Mouse (Mus musculus): ENCODE results near the gene Cnn2.
A peak's percentile ranks its signal among the peaks of the same experiment; 100 is the strongest.

The Cnn2 gene

DNA sequence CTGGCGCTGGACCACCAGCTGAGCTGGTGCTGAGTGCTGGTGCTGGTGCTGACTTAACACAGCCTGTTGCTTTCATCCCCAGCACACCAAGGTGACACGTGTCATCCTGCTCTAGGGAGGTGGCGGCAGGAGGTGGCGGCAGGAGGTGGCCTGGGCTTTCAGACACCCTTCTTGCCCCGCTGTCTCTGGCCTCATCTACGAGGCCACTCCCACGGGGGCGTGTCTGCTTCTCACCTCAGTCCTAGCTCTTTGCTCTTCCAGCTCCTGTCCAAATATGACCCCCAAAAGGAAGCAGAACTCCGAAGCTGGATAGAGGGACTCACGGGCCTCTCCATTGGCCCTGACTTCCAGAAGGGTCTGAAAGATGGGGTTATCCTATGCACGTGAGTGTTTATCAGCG lies 2.7 kb downstream of the Cnn2 start:
- DNase-seq (ENCODE audit: low spot score), result no peak

DNA sequence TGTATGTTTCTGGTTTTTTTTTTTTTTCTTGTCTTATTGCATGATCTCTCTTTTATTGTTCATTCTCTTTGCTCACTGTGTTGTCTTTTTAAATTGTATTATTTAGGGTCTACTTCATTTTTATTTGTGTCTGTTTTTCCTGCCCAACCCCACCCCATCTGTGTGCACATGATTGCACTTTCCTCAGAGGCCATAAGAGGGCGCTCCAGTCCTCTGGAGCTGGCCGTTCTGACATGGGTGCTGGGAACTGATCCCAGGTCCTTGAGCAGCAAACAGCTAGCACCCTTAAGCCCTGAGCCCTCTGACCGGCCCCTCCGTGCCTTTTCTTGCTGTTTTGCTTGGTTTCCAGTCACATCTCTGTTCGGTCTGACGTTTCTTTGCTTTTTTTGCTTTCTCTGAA lies 3.2 kb downstream of the Cnn2 start:
- no peak for DNase-seq (ENCODE audit: low spot score)

GRCm38 (mm10) chr10:79994397-79995115 lies 6.2 kb downstream of the Cnn2 start:
- no peak for DNase-seq (ENCODE audit: low spot score)

GRCm38 (mm10) chr10:79995636-79996035 lies 7.3 kb downstream of the Cnn2 start:
- DNase-seq (ENCODE audit: low spot score), result no peak

- peak; percentile 95 for DNase-seq (ENCODE audit: low spot score)
Observed at GRCm38 (mm10) chr10:79996272-79997033, 8.1 kb downstream of the Cnn2 start, which contains the start of gene Abca7. Gene Abca7, plus strand, starts transcription at chr10:79996494.

DNA sequence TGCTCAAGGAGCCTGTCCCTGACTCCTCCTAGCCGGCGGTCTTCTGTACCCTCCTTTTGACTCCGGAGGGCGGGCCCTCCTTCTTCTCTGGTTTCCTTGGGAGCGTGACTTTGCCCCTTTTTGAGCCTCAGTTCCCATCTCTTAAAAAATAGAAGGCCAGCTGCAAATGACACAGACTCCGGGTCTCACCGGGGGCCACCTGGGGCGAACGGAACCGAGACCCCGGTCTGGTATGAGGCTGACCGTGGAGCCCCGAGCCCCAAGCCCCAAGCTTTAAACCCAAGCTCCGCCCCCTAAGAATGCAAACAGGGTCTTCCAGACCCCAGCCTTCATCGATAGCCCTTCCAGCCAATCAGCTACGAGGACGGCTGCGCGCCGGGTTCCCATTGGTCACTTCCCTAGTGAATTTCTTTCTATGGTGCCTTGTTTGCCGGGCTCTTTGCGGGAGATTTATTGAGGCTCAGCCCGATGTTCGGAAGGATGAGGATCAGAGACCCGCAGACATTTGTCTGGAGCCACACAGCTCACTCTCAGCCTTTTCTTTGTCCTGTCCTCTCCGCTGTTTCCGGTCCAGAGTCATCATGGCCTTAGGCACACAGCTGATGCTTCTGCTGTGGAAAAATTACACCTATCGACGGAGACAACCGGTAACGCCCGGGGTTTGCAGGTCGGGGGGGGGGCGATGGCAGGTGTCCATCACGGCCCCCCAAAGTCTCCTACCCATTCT lies 8.8 kb downstream of the Cnn2 start:
- peak; percentile 84 for DNase-seq (ENCODE audit: low spot score)

DNA sequence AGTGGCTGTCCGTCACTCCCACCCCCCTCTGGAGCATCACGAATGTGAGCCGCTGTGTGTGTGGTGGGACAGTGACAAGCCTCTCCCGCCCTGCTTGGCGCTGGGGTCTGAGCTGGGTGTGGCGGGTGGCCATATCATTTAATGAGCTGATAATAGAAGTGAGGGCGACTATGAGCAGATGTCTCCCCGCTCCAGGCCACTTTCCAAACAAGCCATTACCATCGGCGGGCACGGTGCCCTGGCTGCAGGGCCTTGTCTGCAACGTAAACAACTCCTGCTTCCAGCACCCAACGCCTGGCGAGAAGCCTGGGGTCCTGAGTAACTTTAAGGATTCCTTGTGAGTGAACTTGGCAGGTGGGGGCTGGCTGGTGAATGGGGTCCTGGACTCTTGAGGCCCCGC lies 9.4 kb downstream of the Cnn2 start:
- no peak for DNase-seq (ENCODE audit: low spot score)

GRCm38 (mm10) chr10:80001945-80002344 lies 13.6 kb downstream of the Cnn2 start:
- DNase-seq (ENCODE audit: low spot score), result no peak

GRCm38 (mm10) chr10:80002829-80003228 lies 14.4 kb downstream of the Cnn2 start:
- no peak for DNase-seq (ENCODE audit: low spot score)

DNA sequence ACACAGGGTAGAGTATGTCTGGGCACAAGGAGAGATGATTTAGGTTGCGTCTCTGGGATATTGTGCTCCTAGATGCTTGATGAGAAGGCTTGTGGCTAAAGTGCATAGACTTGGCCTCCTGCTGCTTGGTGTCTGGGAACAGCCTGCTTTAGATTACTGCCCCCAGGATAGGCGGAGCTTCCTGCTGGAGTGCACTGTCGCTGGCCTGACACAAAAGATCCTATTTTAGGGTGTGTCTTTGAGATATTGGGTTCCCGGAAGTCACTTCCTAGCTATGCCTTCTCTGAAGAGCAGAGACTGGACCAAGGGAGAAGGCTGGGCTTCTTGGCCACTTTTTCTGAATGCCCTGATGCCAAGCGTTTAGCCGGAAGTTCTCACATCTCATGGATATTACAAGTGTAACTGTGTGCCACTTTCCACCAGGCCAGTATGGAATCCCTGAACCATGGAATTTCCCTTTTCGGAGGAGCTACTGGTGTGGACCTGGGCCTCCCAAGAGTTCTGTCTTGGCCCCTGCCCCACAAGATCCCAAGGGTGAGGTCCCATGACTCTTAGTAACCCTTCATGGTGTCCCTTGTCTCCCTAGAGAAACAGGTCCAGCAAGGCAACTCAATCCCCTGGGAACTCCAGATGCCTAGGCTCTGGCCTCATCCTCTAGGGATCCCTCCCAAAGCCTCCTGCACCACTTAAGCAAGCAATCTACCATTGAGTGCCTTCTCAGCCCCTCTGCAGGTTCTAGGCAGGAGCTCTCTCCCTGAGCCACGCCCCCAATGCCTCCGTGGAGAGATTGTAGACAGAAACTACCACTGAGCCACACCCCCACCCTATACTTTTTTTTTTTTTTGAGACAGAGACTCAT lies 15.2 kb downstream of the Cnn2 start:
- DNase-seq (ENCODE audit: low spot score), result no peak

DNA sequence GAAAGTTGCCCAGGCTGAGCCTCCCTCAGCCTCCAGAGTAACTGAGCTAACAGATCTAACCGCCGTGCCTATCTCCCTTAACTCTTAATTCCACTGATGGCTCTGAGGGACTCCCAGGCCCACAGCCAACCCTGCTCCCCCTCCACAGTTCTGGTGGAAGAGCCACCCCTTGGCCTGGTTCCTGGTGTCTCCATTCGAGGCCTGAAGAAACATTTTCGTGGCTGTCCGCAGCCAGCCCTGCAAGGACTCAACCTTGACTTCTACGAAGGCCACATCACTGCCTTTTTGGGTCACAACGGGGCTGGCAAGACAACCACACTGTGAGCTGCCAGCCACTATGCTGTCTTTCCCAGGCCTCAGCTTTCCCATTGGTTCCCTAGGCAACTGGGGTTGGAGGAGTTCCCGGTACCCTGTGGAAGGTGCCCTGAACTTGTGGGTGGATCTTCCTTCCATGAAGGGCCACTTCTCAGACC lies 15.9 kb downstream of the Cnn2 start:
- no peak for DNase-seq (ENCODE audit: low spot score)

GRCm38 (mm10) chr10:80011740-80012139 lies 23.4 kb downstream of the Cnn2 start:
- no peak for DNase-seq (ENCODE audit: low spot score)

- DNase-seq (ENCODE audit: low spot score), result no peak
Observed at GRCm38 (mm10) chr10:80013609-80014008, 25.2 kb downstream of the Cnn2 start.

- no peak for DNase-seq (ENCODE audit: low spot score)
Observed at GRCm38 (mm10) chr10:80014484-80015290, 26.3 kb downstream of the Cnn2 start.

DNA sequence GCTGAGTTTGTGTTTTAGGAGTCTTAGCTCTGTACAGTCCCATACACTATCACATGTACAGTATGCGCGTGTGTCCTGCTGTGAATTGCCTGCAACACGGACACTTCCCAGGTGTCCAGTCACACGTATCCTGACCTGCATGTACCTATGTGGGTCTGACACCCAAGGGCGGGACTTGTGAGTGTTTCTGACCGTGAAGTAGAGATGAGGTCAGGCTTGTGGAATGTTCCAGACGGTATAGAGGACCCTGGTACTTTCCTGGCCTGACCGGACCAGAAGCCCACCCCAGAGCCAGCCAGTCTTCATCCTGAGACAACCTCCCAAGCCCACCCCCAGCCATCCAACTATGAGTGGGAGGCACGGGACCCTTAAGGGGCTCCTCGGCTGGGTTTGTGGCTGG lies 27.2 kb downstream of the Cnn2 start:
- DNase-seq (ENCODE audit: low spot score), result no peak

DNA sequence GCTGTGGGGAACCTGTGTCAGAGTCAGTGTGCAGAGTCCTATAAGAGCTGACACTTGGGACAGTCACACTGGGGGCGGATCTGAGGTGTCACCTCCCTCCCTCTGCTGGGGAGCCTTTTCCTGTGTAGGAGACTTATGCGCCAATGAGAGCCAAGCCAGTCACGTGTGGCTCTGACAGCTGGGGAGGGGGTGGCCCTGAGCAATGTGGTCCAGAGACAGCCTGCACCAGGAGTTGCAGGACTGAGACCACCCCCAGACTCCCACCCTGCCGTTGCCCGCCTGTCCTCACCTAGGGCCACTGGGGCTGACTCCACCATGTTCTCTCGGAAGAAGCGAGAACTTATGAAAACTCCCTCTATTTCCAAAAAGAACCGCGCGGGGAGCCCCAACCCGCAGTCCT lies 28.1 kb downstream of the Cnn2 start, which contains the start of gene Arhgap45:
Gene Arhgap45, plus strand, starts transcription at position 143 of the 400 bp plus-strand sequence.
- no peak for DNase-seq (ENCODE audit: low spot score)

GRCm38 (mm10) chr10:80016931-80017330 lies 28.5 kb downstream of the Cnn2 start:
- DNase-seq (ENCODE audit: low spot score), result no peak

- no peak for DNase-seq (ENCODE audit: low spot score)
Observed at GRCm38 (mm10) chr10:80017361-80017760, 29.0 kb downstream of the Cnn2 start.

- no peak for DNase-seq (ENCODE audit: low spot score)
Observed at GRCm38 (mm10) chr10:80017771-80018170, 29.4 kb downstream of the Cnn2 start.

DNA sequence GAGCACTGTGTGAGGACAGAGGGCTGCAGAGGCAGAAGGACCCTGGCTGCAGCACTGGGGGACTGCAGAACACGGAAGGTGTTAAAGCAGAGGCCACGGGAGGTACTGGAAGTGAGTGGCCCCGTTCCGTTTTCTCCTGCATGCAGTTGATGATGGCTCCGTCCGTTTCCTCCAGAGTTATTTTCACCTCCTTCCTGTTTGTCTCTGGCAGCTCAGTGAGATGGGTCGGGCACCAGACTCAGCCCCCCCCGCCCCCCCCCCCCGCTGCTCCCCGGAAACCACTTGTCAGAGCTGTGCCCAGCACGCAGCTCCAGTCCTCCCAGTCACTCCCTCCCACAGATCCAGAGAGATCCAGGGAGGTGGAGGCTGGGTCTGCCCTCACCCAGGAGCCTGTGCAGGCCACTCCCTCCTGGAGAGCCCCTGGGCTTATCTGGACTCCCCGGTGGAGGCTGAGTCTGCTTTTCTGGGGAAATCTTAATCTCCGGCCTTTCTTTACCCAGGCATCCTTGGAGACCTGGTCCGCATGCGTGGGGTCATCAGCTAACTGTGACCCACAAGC lies 30.4 kb downstream of the Cnn2 start:
- no peak for DNase-seq (ENCODE audit: low spot score)
